Mouse (Mus musculus) common myeloid progenitor, adult 5-6 weeks (primary cell): ENCODE measurements at regions not wholly inside any gene's neighbourhood (a gene's known extent, or its start where the extent isn't known, plus 50 kb on each side); places are given as distances from the start of the nearest gene placed in this dataset.

ENCODE experiments used
- ATAC-seq: replicated peaks from 2 replicates; pipeline ENCODE4 v1.8.0; 2016; ENCODE audit warnings: low read depth, mild to moderate bottlenecking, moderate TSS enrichment, inconsistent platforms; ENCODE audit not compliant: poor library complexity, severe bottlenecking

DNA sequence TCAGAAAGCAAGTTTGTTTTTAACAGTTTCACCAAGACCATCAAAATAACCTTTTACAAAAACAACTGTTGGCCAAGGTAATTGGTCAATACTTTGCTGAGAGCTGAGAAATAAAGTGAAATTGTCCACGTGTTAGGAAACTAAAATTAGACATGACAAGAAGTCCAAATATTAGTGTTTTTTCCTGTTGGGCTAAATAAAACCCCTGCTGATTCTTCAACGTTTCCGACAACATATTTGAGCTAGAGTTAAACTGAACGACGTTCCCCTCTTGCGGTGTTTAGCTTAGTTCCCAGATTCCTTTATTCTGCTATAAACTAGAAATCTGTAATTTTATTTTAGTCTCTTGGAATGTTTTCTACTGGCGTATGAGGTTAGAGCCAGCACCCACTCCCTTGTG is 183.3 kb downstream of the Plk2 start:
- no peak for ATAC-seq

DNA sequence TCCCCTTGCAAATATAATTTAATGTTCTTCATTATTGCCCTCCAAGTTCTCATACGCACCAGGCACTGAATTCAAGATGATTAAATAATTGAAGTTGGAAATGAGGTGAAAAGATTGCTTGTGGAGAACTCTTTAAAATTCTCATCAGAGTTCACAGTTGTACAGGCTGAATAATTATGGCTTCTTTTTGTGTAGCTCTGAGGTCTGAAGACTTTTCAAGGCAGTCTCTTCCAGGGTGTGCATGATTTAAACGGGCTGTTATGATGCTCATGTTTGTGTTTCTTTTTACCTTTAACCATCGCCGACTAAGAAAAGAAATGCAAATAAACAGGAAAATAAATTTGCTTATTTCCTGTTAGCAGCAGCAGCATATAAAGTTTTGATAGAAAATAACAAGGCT is 185.3 kb downstream of the Plk2 start:
- ATAC-seq: no peak

DNA sequence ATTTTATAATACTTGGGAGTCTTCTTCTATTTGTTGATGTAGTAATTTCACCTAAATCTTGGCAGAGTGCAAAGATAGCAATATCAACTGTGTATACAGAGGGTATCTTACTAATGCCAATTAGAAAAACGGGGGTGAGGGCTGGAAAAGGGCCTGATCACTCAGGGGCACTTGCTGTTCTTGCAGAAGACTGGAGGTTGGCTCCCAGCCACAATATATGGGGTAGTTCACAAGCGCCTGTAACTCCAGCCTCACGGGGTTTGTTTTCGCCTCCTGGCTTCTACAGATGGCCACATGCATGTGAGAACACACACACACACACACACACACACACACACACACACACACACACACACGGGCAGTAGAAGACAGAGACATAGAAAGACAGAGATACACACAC is 185.7 kb downstream of the Plk2 start:
- ATAC-seq: no peak

GRCm38 (mm10) chr13:110584765-110585164 is 189.9 kb downstream of the Plk2 start:
- no peak for ATAC-seq

DNA sequence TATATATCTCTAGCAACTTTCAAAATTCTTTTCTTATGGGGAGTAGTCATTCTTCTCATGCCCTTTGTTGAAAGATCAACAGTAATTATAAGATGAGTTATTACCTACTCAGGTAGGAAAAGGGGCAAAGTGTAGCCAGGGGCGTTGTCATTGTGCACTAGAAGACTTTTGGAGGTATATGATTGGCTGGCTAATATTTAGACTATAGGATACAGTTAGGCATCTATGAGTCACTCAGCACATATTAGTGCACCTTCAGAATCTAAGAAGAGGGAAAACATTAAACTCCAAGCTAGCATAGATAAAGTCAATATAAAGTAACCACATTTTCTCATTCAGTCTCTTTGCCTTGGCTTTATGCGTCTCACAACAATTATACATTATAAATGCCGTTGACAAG is 199.8 kb downstream of the Plk2 start:
- no peak for ATAC-seq

DNA sequence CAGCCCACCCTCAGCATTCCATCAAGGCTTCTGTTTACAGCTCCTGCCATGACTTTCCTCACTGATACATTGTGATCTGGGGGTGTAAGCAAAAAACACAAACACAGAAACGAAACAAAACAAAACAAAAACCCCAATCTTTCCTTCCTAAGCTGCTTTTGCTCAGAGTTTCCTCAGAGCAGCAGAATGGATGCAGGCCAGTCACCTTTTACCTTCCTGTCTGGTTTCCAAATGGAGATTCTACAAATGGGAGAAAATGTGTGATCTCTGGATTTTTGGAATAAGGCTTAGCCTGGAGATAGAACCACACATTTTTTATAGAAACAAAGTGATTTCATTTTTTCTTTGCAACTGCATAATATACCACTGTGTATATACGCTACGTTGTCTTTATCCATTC is 204.8 kb downstream of the Plk2 start:
- ATAC-seq: no peak

DNA sequence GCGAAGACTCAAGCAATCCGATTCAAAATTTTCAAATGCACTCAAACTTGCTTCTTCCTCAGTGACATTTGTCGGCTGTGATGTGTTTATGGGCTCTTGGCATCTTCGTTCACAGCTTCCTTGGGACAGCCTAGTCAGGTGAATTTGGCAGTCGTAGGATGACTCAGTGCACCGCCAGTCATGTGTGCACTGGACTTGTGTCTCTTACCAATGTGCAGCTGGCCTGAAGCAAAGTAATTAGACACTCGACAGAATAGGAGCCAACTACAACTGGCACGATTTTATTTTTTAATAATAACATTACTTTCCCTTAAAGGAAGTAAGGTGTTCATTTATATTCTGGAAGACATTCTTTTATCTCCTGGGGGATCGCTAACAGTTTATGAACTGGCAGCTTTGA is 205.5 kb downstream of the Plk2 start:
- no peak for ATAC-seq

DNA sequence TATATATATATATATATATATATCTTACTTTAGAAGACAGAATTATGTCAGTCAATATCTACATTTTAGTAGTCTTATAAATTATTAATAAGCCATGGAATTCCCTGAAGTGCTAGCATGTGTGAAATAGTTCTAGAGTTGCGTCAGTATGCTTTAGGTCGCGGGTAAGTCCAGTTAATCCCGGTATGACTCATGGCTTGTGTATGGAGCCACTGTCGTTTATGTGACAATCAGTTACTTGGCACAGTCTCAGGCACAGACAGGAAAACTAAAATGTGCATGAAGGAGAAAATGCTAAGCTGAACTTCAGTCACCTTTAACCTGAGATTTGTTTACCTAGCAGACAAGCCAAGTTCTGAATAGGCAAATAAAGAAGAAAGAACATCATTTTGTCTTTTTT is 206.5 kb downstream of the Plk2 start:
- no peak for ATAC-seq

DNA sequence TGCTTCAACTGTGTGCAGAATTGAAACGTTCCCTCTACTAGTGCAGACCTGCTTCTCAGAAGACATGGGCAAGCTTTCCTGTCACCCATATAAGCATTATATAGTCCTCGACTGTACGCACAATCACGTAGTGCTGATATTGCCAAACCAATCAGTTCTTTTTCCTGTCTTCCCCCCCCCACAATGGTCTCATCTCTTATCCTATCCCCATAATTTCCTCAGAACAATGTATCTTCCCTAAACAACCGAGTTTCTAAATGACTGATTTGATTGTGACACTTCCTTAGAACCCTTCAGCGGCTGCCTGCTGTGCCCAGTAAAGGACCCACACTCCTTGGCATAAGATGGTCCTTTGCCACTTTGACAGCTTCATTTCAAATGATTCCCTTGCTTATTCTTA is 207.0 kb downstream of the Plk2 start:
- ATAC-seq: no peak

DNA sequence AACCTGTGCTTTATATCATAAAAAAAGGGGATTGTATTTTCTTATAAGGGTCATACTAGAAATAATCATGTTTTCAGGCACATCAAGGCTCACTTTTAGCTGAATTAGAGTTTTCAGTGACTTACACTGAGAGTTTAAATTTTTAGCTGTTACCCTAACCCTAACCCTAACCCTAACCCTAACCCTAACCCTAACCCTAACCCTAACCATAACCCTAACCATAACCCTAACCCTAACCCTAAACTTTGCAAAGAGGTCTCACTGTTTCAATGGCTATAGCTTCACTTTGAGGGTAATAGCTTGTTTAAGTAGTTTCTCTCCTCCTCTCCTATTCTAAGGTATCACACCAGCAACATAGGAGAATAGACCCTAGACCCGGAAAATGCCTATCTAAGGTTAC is 208.0 kb downstream of the Plk2 start:
- ATAC-seq: no peak

DNA sequence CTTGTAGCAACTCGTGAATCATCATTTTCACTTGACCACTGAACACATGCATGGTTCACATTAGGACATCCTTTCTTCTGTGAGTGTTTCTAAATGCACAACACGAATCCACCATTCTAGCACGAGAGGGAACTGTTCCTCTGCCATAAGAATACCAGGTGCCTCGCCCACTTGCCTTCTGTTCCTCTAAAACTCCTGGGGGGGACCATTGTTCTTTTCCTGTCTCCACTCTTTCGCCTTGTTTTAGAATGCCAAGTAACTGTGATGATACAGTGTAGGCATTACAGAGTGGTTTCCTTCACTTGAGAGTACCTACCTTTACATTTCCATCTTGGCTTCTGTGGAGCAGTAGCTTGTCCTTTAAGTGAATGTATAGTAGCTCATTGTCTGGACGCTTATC is 224.2 kb downstream of the Plk2 start:
- no peak for ATAC-seq

- no peak for ATAC-seq
Observed at GRCm38 (mm10) chr13:110627136-110627535, 232.3 kb downstream of the Plk2 start.

DNA sequence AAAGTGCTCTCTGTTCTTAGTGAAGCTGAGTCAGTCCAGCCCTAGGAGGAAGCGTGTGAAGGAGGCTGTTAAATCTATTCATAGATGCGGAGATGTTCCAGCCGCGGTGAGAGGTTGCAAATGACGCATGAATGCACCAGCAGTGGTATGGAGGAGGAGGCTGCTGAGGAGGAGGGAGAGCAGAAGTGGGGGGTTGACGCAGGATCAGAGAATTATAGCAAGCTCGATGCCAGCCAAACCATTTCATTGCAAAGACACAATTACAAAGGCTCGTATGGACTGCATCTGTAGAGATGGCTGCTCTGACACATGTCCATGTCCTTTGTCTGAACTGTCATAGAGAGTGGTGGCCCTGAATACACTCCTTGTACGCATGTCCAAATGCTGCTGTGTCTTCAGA is 232.9 kb downstream of the Plk2 start:
- no peak for ATAC-seq

DNA sequence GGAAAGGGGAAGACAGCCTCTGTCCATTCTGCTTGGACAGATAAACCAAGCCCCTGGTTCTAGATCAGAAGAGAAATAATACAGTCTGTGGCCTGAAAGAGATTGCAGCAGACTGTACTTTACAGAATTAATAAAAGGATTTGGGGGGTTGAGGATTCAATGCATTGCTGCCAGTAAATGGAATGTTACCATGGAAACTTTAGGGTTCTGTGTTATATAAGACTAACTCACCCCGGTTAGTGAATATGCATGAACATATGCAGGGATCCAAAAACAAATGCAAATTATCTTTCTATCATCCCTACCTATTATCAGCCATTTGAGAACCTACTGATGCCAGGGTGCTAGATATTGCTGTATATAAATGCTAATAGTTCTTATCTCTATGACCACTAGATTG is 233.4 kb downstream of the Plk2 start:
- ATAC-seq: no peak

GRCm38 (mm10) chr13:110633261-110633781 is 238.5 kb downstream of the Plk2 start:
- ATAC-seq: no peak

- ATAC-seq: no peak
Observed at GRCm38 (mm10) chr13:110633899-110634298, 239.1 kb downstream of the Plk2 start.

DNA sequence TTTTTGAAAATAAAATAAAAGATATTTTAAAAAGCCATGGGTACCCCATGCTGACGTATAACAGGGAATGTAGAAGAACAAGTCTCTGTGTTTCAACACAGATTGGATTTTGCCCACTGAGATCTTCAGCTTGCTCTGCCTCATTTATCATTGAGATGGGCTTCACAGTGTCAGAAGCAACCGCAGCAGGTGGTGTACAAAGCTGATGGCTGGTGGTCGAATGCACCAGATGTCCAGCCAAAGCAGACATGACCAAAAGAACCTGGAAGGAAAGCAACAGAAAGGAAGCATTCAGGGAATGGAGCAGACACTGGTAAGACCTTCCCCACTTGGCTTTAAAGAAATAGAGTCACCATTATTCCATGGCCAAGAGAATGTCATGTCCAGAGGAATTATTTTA is 247.9 kb downstream of the Plk2 start:
- no peak for ATAC-seq

DNA sequence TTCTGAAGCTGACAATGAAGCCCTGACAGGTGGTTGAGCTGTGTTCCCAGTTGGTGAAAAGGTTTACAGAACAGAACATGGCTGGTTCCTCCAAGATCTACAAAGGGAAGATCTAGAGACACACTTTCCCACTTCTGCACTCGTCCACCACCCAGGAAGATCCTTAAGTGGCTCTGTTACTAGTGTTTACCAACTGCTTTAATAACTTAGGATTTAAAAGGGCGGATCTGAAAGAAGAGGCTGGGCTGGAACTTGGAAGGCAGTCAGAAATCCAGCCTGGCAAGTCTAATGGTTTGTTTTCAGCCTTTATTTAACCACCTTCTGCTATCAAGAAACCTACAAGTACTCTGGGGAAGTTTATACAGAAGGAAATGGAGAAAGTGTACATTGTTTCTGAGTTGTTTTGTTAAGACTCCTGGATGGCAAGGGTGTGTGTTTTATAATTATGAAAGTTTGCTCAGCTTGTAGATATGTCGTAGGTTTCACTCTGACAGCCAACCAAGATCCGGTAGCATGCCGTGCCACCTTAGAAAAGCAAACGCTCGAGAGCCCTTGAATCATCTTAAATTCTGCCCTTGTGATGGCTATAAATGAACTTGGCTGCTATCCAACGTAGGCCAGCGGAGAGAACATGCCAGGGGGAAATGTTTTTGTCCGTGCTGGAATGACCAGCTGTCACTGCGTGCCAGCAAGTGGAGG is 248.5 kb downstream of the Plk2 start:
- ATAC-seq: no peak

- ATAC-seq: no peak
Observed at GRCm38 (mm10) chr13:110643897-110644213, 249.0 kb downstream of the Plk2 start.

DNA sequence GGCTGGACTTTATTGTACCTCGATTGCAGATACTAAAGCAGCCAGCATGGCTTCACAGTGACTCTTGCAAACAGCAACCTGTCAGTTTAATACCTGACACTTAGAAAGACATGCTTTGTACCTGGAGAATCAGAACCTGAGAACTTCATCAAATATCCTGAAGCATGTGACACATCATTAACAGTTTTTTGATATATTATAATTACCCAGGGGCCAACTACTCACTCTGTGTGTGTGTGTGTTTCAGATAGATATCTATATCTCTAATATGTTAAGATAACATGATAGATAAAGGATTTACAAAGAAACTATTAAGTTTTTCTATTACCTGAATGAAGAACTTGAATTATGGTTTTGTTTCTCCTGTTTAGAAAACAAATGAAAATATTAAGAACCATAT is 254.5 kb downstream of the Plk2 start:
- ATAC-seq: no peak

- no peak for ATAC-seq
Observed at GRCm38 (mm10) chr13:110649870-110650497, 255.1 kb downstream of the Plk2 start.

- ATAC-seq: no peak
Observed at GRCm38 (mm10) chr13:110652201-110652600, 257.4 kb downstream of the Plk2 start.
